In the genomic region with DNA sequence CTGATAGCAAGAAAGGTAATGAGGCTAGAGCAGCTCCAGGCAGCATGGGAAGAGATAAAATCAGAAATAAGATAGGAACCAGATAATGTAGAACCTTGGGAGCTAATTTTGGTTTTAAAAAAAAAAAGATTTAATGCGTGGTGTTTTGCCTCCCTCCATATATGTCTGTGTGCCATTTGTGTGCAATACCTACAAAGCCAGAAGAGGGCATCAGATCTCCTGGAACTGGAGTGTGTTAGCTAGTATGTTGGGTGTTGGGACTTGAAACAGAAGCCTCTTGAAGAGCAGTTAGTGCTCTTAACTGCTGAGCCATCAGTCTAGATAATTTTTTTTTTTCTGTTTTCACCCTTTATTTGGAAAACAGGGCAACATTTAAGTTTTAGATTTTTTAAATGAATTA, we compare ENCODE assay signal across 8 mouse cellular contexts. TPM values are rescaled to one million over a fixed set of nuclear protein-coding genes. Genes with fewer than 3 reads are reported as not detected.
DNase-seq lines count a peak whose midpoint lies in the region; ATAC-seq lines count a peak whose summit lies in the region.

No protein-coding gene starts in this region.

- peak; percentile 40; the same call in 1 of the 2 replicates for ATAC-seq in erythroblast, adult 5-6 weeks (replicated peaks; ENCODE audit: low FRiP score, poor library complexity, severe bottlenecking)

- peak; percentile 67 for DNase-seq in adrenal gland, postnatal 10 days
- DNase-seq in adrenal gland, adult 18-20 months (ENCODE audit: low spot score in 2 of 2): no peak
- DNase-seq in urinary bladder, postnatal 14 days (ENCODE audit: low spot score): peak; percentile 68
- no peak for DNase-seq in urinary bladder, adult 2 months (ENCODE audit: low spot score)
- DNase-seq in layer of hippocampus, adult 18-20 months (ENCODE audit: low spot score in 2 of 2): peak; percentile 51 to 83
- DNase-seq in lung, postnatal 36 days: peak; percentile 92
- peak; percentile 77 for DNase-seq in thymus, postnatal 0 days (ENCODE audit: low spot score)

RNA-seq across cellular contexts. Expression of a gene that starts 4.3 kb away (rescaled TPM):
- 100 to 1,000 TPM; 114 to 153 TPM for total RNA-seq in adrenal gland, postnatal 10 days (2021)
- 100 to 1,000 TPM in 1 of 2 experiments, 10 to 100 TPM in 1; 98.5 to 125 TPM for total RNA-seq in adrenal gland, adult 18-20 months (2021)
- 115 and 118 TPM in 2 replicates for polyA plus RNA-seq in urinary bladder, adult 2 months (2012; rRNA removed)
- total RNA-seq in erythroblast, adult 5-6 weeks (2015; ENCODE audit: low replicate concordance): 226 and 232 TPM in 2 replicates
- 600 and 738 TPM in 2 replicates for total RNA-seq in erythroblast, adult 5-6 weeks (2017; ENCODE audit: low replicate concordance)
- total RNA-seq in layer of hippocampus, adult 18-20 months (2021): 100 to 1,000 TPM; 111 to 115 TPM
- 93.2 and 103 TPM in 2 replicates for polyA plus RNA-seq in thymus, postnatal 0 days (2015; fragmentation: Nextera tagmentation; extraction: Ambion mirVana)

RNA-seq across cellular contexts. Expression of a gene that starts 17.0 kb away (rescaled TPM):
- total RNA-seq in adrenal gland, postnatal 10 days (2021): 100 to 1,000 TPM; 154 to 172 TPM
- total RNA-seq in adrenal gland, adult 18-20 months (2021): 100 to 1,000 TPM; 121 to 130 TPM
- 89.4 and 89.6 TPM in 2 replicates for polyA plus RNA-seq in urinary bladder, adult 2 months (2012; rRNA removed)
- 10.0 and 22.4 TPM in 2 replicates for total RNA-seq in erythroblast, adult 5-6 weeks (2015; ENCODE audit: low replicate concordance)
- total RNA-seq in erythroblast, adult 5-6 weeks (2017; ENCODE audit: low replicate concordance): 22.7 and 41.2 TPM in 2 replicates
- 10 to 100 TPM; 84.4 to 84.5 TPM for total RNA-seq in layer of hippocampus, adult 18-20 months (2021)
- 73.9 and 74.0 TPM in 2 replicates for polyA plus RNA-seq in thymus, postnatal 0 days (2015; fragmentation: Nextera tagmentation; extraction: Ambion mirVana)

Comparison
In these comparisons a context has a peak if more than half of its experiments do, and no peak if none do; other contexts are left out.
1. DNase-seq: peak in adrenal gland, postnatal 10 days (single experiment), urinary bladder, postnatal 14 days (single experiment), layer of hippocampus, adult 18-20 months (2 of 2), lung, postnatal 36 days (single experiment) and thymus, postnatal 0 days (single experiment); none in adrenal gland, adult 18-20 months (0 of 2) and urinary bladder, adult 2 months (single experiment).